Mouse (Mus musculus) hindbrain, postnatal 0 days (tissue): Measurements from ENCODE around the gene Fam155a. TPM values are rescaled to one million over a fixed set of nuclear protein-coding genes. Genes with fewer than 3 reads are reported as not detected.

ENCODE experiments used
- ATAC-seq: fragments of 200-750 bp; cut with Nextera tagmentation; 2 replicates; pipeline ENCODE4 v1.8.0; 2017; ENCODE audit warnings: mild to moderate bottlenecking, moderate TSS enrichment, moderate library complexity
- DNase-seq: peaks from one replicate; pipeline ENCODE4 v3.0.0-alpha.2; 2015; ENCODE audit warnings: low spot score
- H3K27ac ChIP-seq: fragments of 300-500 bp; sonication (generic); 2 replicates; pipeline ENCODE4 v1.5.1; 2014; ENCODE audit warnings: mild to moderate bottlenecking
- H3K27me3 ChIP-seq: fragments of 300-500 bp; sonication (generic); 2 replicates; pipeline ENCODE4 v1.6.1; 2014; ENCODE audit warnings: low read length, mixed read lengths; ENCODE audit not compliant: insufficient read depth
- H3K36me3 ChIP-seq: fragments of 300-500 bp; sonication (generic); 2 replicates; pipeline ENCODE4 v1.6.1; 2014; ENCODE audit warnings: low read length, mixed read lengths; ENCODE audit not compliant: insufficient read depth
- H3K4me1 ChIP-seq: fragments of 300-500 bp; sonication (generic); 2 replicates; pipeline ENCODE4 v1.6.1; 2014; ENCODE audit warnings: antibody characterized with exemption, low read length, mixed read lengths; ENCODE audit not compliant: insufficient read depth
- H3K4me2 ChIP-seq: fragments of 300-500 bp; sonication (generic); 2 replicates; pipeline ENCODE4 v1.6.1; 2014; ENCODE audit warnings: low read depth, mild to moderate bottlenecking, low read length, moderate library complexity, mixed read lengths
- H3K4me3 ChIP-seq: fragments of 300-500 bp; sonication (generic); 2 replicates; pipeline ENCODE4 v1.5.1; 2014; ENCODE audit warnings: low read length
- H3K9ac ChIP-seq: fragments of 300-500 bp; sonication (generic); replicated peaks from 2 replicates; pipeline ENCODE4 v1.6.1; 2014; ENCODE audit warnings: mild to moderate bottlenecking, low read length, moderate library complexity, mixed read lengths
- H3K9me3 ChIP-seq: fragments of 300-500 bp; sonication (generic); 2 replicates; pipeline ENCODE4 v1.6.1; 2016; ENCODE audit warnings: low read length, mixed read lengths
- CTCF ChIP-seq: IDR thresholded peaks from 2 replicates; pipeline ENCODE4 v1.5.1; 2016; ENCODE audit warnings: antibody characterized with exemption, control low read depth, low read depth
- WGBS: fragments of 180-500 bp; shearing (Covaris S2); extraction: QIAGEN DNeasy Blood & Tissue Kit; methylation state at CpG from one replicate; pipeline ENCODE4 v1.1.7; 2014; 5-methylcytosine and 5-hydroxymethylcytosine counted together
- polyA plus RNA-seq: library from polyadenylated mRNA; unstranded; fragments of >200 nt; fragmentation: Nextera tagmentation; extraction: Ambion mirVana; gene quantifications from 2 replicates; pipeline ENCODE4 v1.2.1, GENCODE M21; 2015
- total RNA-seq: library from RNA; depleted of rRNA; stranded (reverse); fragments of >200 nt; gene quantifications from 2 replicates; pipeline ENCODE4 v1.2.3, GENCODE M21; 2014

Gene Fam155a
- total and polyA plus RNA-seq, 2 experiments from 2014 or later, result 34.0 to 117 TPM

DNA sequence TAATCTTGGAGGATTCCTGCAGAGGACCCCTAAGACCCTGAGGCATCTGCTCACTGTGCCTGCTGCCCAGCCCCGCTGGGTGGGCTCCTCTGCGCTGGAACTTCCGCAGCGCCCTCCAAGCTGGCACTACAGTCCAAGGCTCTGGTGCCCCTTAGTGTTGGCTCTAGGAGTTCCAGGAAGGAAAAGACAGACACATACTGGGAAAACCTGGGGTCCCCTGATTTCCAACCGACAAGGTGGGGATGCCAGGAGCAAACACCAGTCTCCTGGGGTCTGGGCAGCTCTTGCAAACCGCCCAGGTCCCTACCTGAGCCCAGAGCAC, 1.5 kb upstream of the Fam155a start:
- H3K27me3 ChIP-seq, result no peaks in the 10 kb centered on the region
- no peaks in the 10 kb centered on the region for H3K4me1 ChIP-seq
- ATAC-seq (peak; percentile 87), DNase-seq (peak; percentile 89)
- under 1% methylated on average over 6 of the region's 6 CpGs for WGBS
- H3K9me3 ChIP-seq, result no peaks in the 10 kb centered on the region
- H3K4me2 ChIP-seq, result peak overlapping the region; percentile 88
- TF ChIP-seq CTCF, result peak; percentile 84
- H3K4me3 ChIP-seq, result peak overlapping the region; percentile 65
- H3K27ac ChIP-seq, result peak overlapping the region; percentile 88
- H3K36me3 ChIP-seq, result no peaks in the 10 kb centered on the region
- H3K9ac ChIP-seq, result peak overlapping the region; percentile 79

- peak overlapping the region; percentile 88 for H3K4me2 ChIP-seq
- no peaks in the 10 kb centered on the region for H3K36me3 ChIP-seq
- ATAC-seq (peak; percentile 53), DNase-seq (peak; percentile 63)
- no peak; the same call in 1 of the 2 replicates for TF ChIP-seq CTCF
- H3K9ac ChIP-seq, result peak overlapping the region; percentile 79
- peak overlapping the region; percentile 88 for H3K27ac ChIP-seq
- 1% methylated on average over 47 of the region's 55 CpGs for WGBS
- no peaks in the 10 kb centered on the region for H3K9me3 ChIP-seq
- H3K4me3 ChIP-seq, result peak overlapping the region; percentile 65
- no peaks in the 10 kb centered on the region for H3K4me1 ChIP-seq
- H3K27me3 ChIP-seq, result no peaks in the 10 kb centered on the region
Observed at GRCm38 (mm10) chr8:9771606-9772518, 901 bp upstream of the Fam155a start.

DNA sequence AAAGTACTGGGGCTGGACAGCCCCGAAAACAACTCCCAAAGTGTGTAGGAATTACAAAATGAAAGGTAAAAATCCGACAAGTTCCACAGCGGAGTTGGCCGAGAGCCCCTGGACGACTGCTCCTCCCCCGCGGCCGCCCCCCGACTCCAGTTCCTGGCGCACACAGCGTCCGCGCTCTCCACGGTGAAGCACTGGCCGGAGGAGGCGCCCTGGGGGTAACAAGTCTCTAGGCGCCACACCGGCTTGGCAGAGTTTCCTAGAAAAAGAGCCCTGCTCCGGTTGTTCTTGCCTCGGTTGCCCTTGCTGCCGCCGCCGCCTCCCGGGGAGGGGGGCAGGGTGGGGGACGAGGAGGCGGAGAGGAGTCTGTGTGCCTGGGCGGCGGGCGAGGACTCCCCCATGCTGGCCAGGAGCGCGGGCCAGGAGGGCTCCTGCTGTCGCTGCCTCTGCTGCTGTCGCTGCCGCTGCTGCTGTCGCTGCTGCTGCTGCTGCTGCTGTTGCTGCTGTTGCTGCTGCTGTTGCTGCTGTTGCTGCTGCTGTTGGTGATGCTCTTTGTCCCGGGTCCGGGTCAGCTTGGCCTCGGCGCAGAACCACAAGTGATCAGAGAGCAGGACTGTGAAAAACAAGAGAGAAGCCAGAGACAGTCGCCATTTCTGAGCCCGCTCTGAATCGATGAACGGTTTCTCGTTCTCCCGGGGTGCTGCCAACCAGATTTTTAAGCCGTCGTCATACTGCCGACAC, 531 bp downstream of the Fam155a start:
- Histone ChIP-seq H3K4me3 (peak overlapping the region; percentile 65), H3K27ac (peak overlapping the region; percentile 88), H3K4me1 (no peaks in the 10 kb centered on the region), H3K27me3 (no peaks in the 10 kb centered on the region), H3K4me2 (peak overlapping the region; percentile 88), H3K9ac (peak overlapping the region; percentile 79), H3K36me3 (no peaks in the 10 kb centered on the region), H3K9me3 (no peaks in the 10 kb centered on the region)
- ATAC-seq (peak; percentile 46), DNase-seq (peak; percentile 71)
- no peak for TF ChIP-seq CTCF
- 1% methylated on average over 48 of the region's 48 CpGs for WGBS

DNA sequence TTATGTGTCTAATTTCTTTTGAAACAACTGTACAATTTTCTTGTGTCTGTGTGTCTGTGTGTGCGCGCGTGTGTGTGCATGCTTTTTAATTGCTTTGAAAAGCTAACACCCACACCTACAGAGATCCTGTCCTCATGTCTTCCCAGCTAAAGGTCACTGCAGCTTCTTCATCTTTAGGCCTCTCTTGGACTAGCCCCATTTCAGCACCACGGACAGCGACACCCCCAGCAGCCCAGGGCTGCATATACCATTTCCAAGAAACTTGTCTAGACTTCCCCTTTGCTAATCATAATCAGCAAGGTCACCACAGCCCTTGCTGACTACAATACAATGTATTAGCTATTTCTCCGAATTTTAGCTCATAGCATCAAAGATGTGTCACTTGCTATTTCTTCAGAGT, 1.9 kb downstream of the Fam155a start:
- Histone ChIP-seq H3K9me3 (no peaks in the 10 kb centered on the region), H3K4me3 (peak overlapping the region; percentile 65), H3K9ac (peak overlapping the region; percentile 28; the same call in 1 of the 2 replicates), H3K4me1 (no peaks in the 10 kb centered on the region), H3K36me3 (no peaks in the 10 kb centered on the region), H3K27ac (no peak overlapping the region), H3K27me3 (no peaks in the 10 kb centered on the region), H3K4me2 (peak overlapping the region; percentile 88)
- ATAC-seq (no peak), DNase-seq (peak; percentile 57)
- TF ChIP-seq CTCF, result no peak
- WGBS, result 35% methylated on average over 6 of the region's 6 CpGs

DNA sequence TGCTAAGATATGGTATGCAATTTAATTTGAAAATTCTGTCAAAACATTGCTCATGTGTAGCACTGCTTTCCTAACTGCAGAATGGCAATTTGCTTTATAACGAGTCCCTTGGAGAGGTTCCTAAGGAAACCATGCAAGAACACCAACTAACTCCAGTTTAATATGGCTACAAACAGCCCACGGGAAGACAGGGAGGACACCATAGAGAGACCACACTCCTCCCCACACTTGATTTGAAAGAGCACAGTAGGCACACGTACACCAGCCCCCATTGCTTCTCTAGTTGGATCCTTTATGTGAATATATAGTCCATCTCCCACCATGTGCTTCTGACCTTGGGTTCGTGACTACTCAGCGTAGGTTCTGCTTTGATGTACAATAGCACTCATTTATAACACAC, 35.8 kb downstream of the Fam155a start:
- Histone ChIP-seq H3K9me3 (no peaks in the 10 kb centered on the region), H3K4me2 (no peak overlapping the region), H3K4me3 (no peak overlapping the region), H3K36me3 (no peaks in the 10 kb centered on the region), H3K27me3 (no peaks in the 10 kb centered on the region), H3K4me1 (no peaks in the 10 kb centered on the region), H3K9ac (no peak overlapping the region), H3K27ac (no peak overlapping the region)
- no peak for ATAC-seq
- no peak for TF ChIP-seq CTCF
- DNase-seq, result peak; percentile 17
- WGBS, result 69% methylated on average over 5 of the region's 5 CpGs

DNA sequence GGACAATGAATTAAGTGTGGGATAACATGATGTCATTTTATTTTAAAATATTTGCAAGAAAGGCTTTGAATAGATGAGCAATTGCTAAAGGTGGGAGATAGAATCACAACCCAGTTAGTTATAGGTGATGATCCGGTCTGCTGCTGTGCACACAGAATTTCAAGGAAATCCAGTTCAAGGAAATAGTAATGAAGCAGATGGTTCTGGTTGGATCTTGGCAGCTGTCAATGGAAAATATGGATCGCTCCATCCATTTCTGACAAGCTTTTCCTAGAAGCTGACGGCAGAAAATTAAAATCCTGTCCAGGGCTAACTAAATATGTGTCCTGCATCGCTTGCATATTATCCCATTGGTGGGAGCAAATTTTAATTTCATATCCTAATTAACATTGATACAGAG, 61.2 kb downstream of the Fam155a start:
- ATAC-seq (no peak), DNase-seq (no peak)
- no peak for TF ChIP-seq CTCF
- H3K4me3 ChIP-seq, result no peak overlapping the region
- H3K9me3 ChIP-seq, result no peaks in the 10 kb centered on the region
- no peaks in the 10 kb centered on the region for H3K4me1 ChIP-seq
- H3K4me2 ChIP-seq, result no peak overlapping the region
- H3K27ac ChIP-seq, result no peak overlapping the region
- no peaks in the 10 kb centered on the region for H3K36me3 ChIP-seq
- no peak overlapping the region for H3K9ac ChIP-seq
- H3K27me3 ChIP-seq, result no peaks in the 10 kb centered on the region
- 76% methylated on average over 4 of the region's 4 CpGs for WGBS

- TF ChIP-seq CTCF, result no peak
- Histone ChIP-seq H3K4me2 (no peak overlapping the region), H3K27me3 (no peaks in the 10 kb centered on the region), H3K4me3 (no peak overlapping the region), H3K36me3 (no peaks in the 10 kb centered on the region), H3K4me1 (no peaks in the 10 kb centered on the region), H3K9me3 (no peaks in the 10 kb centered on the region), H3K27ac (no peak overlapping the region), H3K9ac (no peak overlapping the region)
- ATAC-seq (no peak), DNase-seq (no peak)
- 65% methylated on average over 8 of the region's 8 CpGs for WGBS
Observed at GRCm38 (mm10) chr8:9707433-9707832, 63.5 kb downstream of the Fam155a start.
